Mouse (Mus musculus): ENCODE results near the gene Ceacam1.
"Not testable (repeated sequence)": the region's sequence is repeated elsewhere in the genome, so short reads cannot be mapped to it uniquely, and the experiment has no call there.

The Ceacam1 gene

GRCm38 (mm10) chr7:25477091-25477751, at the start of gene Ceacam1:
Gene Ceacam1 (minus strand): TSS chr7:25477603.
- DNase-seq = peak; percentile 69 to 73

GRCm38 (mm10) chr7:25516070-25516777, 38.8 kb upstream of the Ceacam1 start:
- DNase-seq = not testable (repeated sequence)

GRCm38 (mm10) chr7:25515667-25516066, 38.3 kb upstream of the Ceacam1 start:
- not testable (repeated sequence) for DNase-seq

GRCm38 (mm10) chr7:25509925-25510324, 32.5 kb upstream of the Ceacam1 start:
- no peak for DNase-seq

- no peak for DNase-seq
Measured at GRCm38 (mm10) chr7:25494649-25495048, 17.2 kb upstream of the Ceacam1 start.

GRCm38 (mm10) chr7:25490698-25491097, 13.3 kb upstream of the Ceacam1 start:
- not testable (repeated sequence) for DNase-seq

GRCm38 (mm10) chr7:25489382-25489781, 12.0 kb upstream of the Ceacam1 start:
- DNase-seq = not testable (repeated sequence)

- peak; percentile 36 to 55 for DNase-seq
Measured at GRCm38 (mm10) chr7:25486186-25486585, 8.8 kb upstream of the Ceacam1 start.

- no peak for DNase-seq
Measured at GRCm38 (mm10) chr7:25485061-25485460, 7.7 kb upstream of the Ceacam1 start.

- no peak for DNase-seq
Measured at GRCm38 (mm10) chr7:25483133-25483735, 5.8 kb upstream of the Ceacam1 start.

- DNase-seq = not testable (repeated sequence)
Measured at GRCm38 (mm10) chr7:25480791-25481190, 3.4 kb upstream of the Ceacam1 start.

GRCm38 (mm10) chr7:25479440-25479839, 2.0 kb upstream of the Ceacam1 start:
- peak; percentile 27 to 52 for DNase-seq

GRCm38 (mm10) chr7:25477752-25478093, 320 bp upstream of the Ceacam1 start:
- DNase-seq = not testable (repeated sequence)

GRCm38 (mm10) chr7:25471821-25472220, 5.6 kb downstream of the Ceacam1 start:
- DNase-seq = not testable (repeated sequence)

- DNase-seq = not testable (repeated sequence)
Measured at GRCm38 (mm10) chr7:25465586-25465985, 11.8 kb downstream of the Ceacam1 start.

GRCm38 (mm10) chr7:25465010-25465409, 12.4 kb downstream of the Ceacam1 start:
- DNase-seq = no peak

GRCm38 (mm10) chr7:25462033-25462337, 15.4 kb downstream of the Ceacam1 start:
- DNase-seq = not testable (repeated sequence)

- not testable (repeated sequence) for DNase-seq
Measured at GRCm38 (mm10) chr7:25461336-25462032, 15.9 kb downstream of the Ceacam1 start.

- DNase-seq = no peak
Measured at GRCm38 (mm10) chr7:25452103-25452502, 25.3 kb downstream of the Ceacam1 start.

- no peak for DNase-seq
Measured at GRCm38 (mm10) chr7:25449913-25450890, 27.2 kb downstream of the Ceacam1 start.

- no peak for DNase-seq
Measured at GRCm38 (mm10) chr7:25440816-25441153, 36.6 kb downstream of the Ceacam1 start.
